Mouse (Mus musculus) erythroblast, embryonic 14.5 days (primary cell): ENCODE data around the gene Hmox2.
"Not testable (repeated sequence)": the region's sequence is repeated elsewhere in the genome, so short reads cannot be mapped to it uniquely, and the experiment has no call there.

Experiments
- GATA1 ChIP-seq: IDR thresholded peaks from 2 replicates; pipeline ENCODE4 v1.6.1; 2012; ENCODE audit warnings: low read length, inconsistent platforms, mixed read lengths
- TAL1 ChIP-seq: IDR thresholded peaks from 3 replicates; pipeline ENCODE4 v1.6.1; 2012; ENCODE audit warnings: low read length, inconsistent platforms, mixed read lengths

- not testable (repeated sequence) for TF ChIP-seq TAL1, GATA1
These were observed 45.2 kb upstream of the Hmox2 start for GRCm38 (mm10) chr16:4680922-4681455.
